Mouse (Mus musculus) lung, embryonic 14.5 days (tissue): ENCODE results near the gene Adamts9. TPM values are rescaled to one million over a fixed set of nuclear protein-coding genes. Genes with fewer than 3 reads are reported as not detected.
A peak's percentile ranks its signal among the peaks of the same experiment; 100 is the strongest.

Experiments used
- ATAC-seq: fragments of 200-750 bp; cut with Nextera tagmentation; 2 replicates; pipeline ENCODE4 v1.8.0; 2017; ENCODE audit warnings: mild to moderate bottlenecking, moderate TSS enrichment, moderate library complexity; ENCODE audit not compliant: insufficient read depth
- DNase-seq: peaks from one replicate; pipeline ENCODE4 v3.0.0-alpha.2; 2015
- H3K27ac ChIP-seq: fragments of 300-500 bp; sonication (generic); 2 replicates; pipeline ENCODE4 v1.5.1; 2014; ENCODE audit warnings: low read depth, mild to moderate bottlenecking, moderate library complexity
- H3K27me3 ChIP-seq: fragments of 300-500 bp; sonication (generic); 2 replicates; pipeline ENCODE4 v1.6.1; 2014; ENCODE audit warnings: low read length, control low read depth; ENCODE audit not compliant: insufficient read depth
- H3K36me3 ChIP-seq: fragments of 300-500 bp; sonication (generic); 2 replicates; pipeline ENCODE4 v1.6.1; 2014; ENCODE audit warnings: control low read depth; ENCODE audit not compliant: insufficient read depth
- H3K4me1 ChIP-seq: fragments of 300-500 bp; sonication (generic); 2 replicates; pipeline ENCODE4 v1.6.1; 2014; ENCODE audit warnings: antibody characterized with exemption, control low read depth; ENCODE audit not compliant: insufficient read depth
- H3K4me2 ChIP-seq: fragments of 300-500 bp; sonication (generic); 2 replicates; pipeline ENCODE4 v1.6.1; 2014; ENCODE audit warnings: mild to moderate bottlenecking
- H3K4me3 ChIP-seq: fragments of 300-500 bp; sonication (generic); 2 replicates; pipeline ENCODE4 v1.5.1; 2014; ENCODE audit warnings: low read depth, low read length
- H3K9ac ChIP-seq: fragments of 300-500 bp; sonication (generic); 2 replicates; pipeline ENCODE4 v1.6.1; 2014
- H3K9me3 ChIP-seq: fragments of 300-500 bp; sonication (generic); 2 replicates; pipeline ENCODE4 v1.6.1; 2016; ENCODE audit warnings: low read depth, low read length, control low read depth
- CTCF ChIP-seq: IDR thresholded peaks from 2 replicates; pipeline ENCODE4 v1.5.1; 2016; ENCODE audit warnings: antibody characterized with exemption, low read depth
- WGBS: fragments of 180-500 bp; shearing (Covaris S2); extraction: QIAGEN DNeasy Blood & Tissue Kit; methylation state at CpG from one replicate; pipeline ENCODE4 v1.1.7; 2014; 5-methylcytosine and 5-hydroxymethylcytosine counted together
- polyA plus RNA-seq: library from polyadenylated mRNA; unstranded; fragments of >200 nt; fragmentation: Nextera tagmentation; extraction: Ambion mirVana; gene quantifications from 2 replicates; pipeline ENCODE4 v1.2.1, GENCODE M21; 2014

The Adamts9 gene
- polyA plus RNA-seq, 1 experiment from 2014 or later, result 12.1 TPM

GRCm38 (mm10) chr6:92811566-92811965, 131.7 kb downstream of the Adamts9 start:
- no peaks in the 10 kb centered on the region; the same call in 1 of the 2 replicates for H3K4me1 ChIP-seq
- peaks cover 47% of the 10 kb centered on the region; the same call in 1 of the 2 replicates for H3K36me3 ChIP-seq
- H3K4me2 ChIP-seq, result no peak overlapping the region
- DNase-seq (no peak), ATAC-seq (no peak)
- no peak for TF ChIP-seq CTCF
- no peak overlapping the region for H3K9ac ChIP-seq
- H3K4me3 ChIP-seq, result no peak overlapping the region
- no peak overlapping the region for H3K27ac ChIP-seq
- no peaks in the 10 kb centered on the region for H3K9me3 ChIP-seq
- no peaks in the 10 kb centered on the region for H3K27me3 ChIP-seq

- no peak overlapping the region for H3K9ac ChIP-seq
- no peaks in the 10 kb centered on the region for H3K27me3 ChIP-seq
- 89% methylated on average over 2 of the region's 2 CpGs for WGBS
- DNase-seq (no peak), ATAC-seq (no peak)
- TF ChIP-seq CTCF, result no peak
- no peaks in the 10 kb centered on the region for H3K9me3 ChIP-seq
- peaks cover 48% of the 10 kb centered on the region; the same call in 1 of the 2 replicates for H3K36me3 ChIP-seq
- no peak overlapping the region for H3K27ac ChIP-seq
- H3K4me3 ChIP-seq, result no peak overlapping the region
- no peak overlapping the region for H3K4me2 ChIP-seq
- H3K4me1 ChIP-seq, result no peaks in the 10 kb centered on the region
These were observed 132.7 kb downstream of the Adamts9 start for GRCm38 (mm10) chr6:92810628-92811027.

- Histone ChIP-seq H3K36me3 (peaks cover 49% of the 10 kb centered on the region), H3K9me3 (no peaks in the 10 kb centered on the region), H3K27ac (no peak overlapping the region), H3K4me3 (no peak overlapping the region), H3K4me1 (no peaks in the 10 kb centered on the region), H3K4me2 (no peak overlapping the region), H3K27me3 (no peaks in the 10 kb centered on the region), H3K9ac (no peak overlapping the region)
- TF ChIP-seq CTCF, result no peak
- ATAC-seq (no peak), DNase-seq (no peak)
- 88% methylated on average over 3 of the region's 3 CpGs for WGBS
These were observed 133.5 kb downstream of the Adamts9 start for GRCm38 (mm10) chr6:92809818-92810217.

GRCm38 (mm10) chr6:92804254-92804971, 138.9 kb downstream of the Adamts9 start:
- no peak overlapping the region for H3K4me2 ChIP-seq
- ATAC-seq (no peak), DNase-seq (no peak)
- WGBS, result 81% methylated on average over 3 of the region's 3 CpGs
- no peaks in the 10 kb centered on the region for H3K9me3 ChIP-seq
- no peaks in the 10 kb centered on the region for H3K4me1 ChIP-seq
- no peak for TF ChIP-seq CTCF
- H3K27ac ChIP-seq, result no peak overlapping the region
- no peak overlapping the region for H3K9ac ChIP-seq
- no peaks in the 10 kb centered on the region for H3K27me3 ChIP-seq
- no peak overlapping the region for H3K4me3 ChIP-seq
- H3K36me3 ChIP-seq, result peaks cover 46% of the 10 kb centered on the region

- Histone ChIP-seq H3K27me3 (no peaks in the 10 kb centered on the region), H3K36me3 (peaks cover 45% of the 10 kb centered on the region), H3K9me3 (no peaks in the 10 kb centered on the region), H3K9ac (no peak overlapping the region), H3K4me3 (no peak overlapping the region), H3K27ac (peak overlapping the region; percentile 6; the same call in 1 of the 2 replicates), H3K4me1 (no peaks in the 10 kb centered on the region), H3K4me2 (no peak overlapping the region)
- DNase-seq (peak; percentile 71), ATAC-seq (peak; percentile 83)
- WGBS, result 53% methylated on average over 6 of the region's 6 CpGs
- TF ChIP-seq CTCF, result no peak
These were observed 140.1 kb downstream of the Adamts9 start for GRCm38 (mm10) chr6:92803213-92803612.

- no peak overlapping the region for H3K4me3 ChIP-seq
- ATAC-seq, result peak; percentile 11; the same call in 1 of the 2 replicates
- no peak for DNase-seq
- TF ChIP-seq CTCF, result no peak
- no peak overlapping the region for H3K9ac ChIP-seq
- no peak overlapping the region for H3K4me2 ChIP-seq
- no peak overlapping the region for H3K27ac ChIP-seq
- no peaks in the 10 kb centered on the region for H3K4me1 ChIP-seq
- no peaks in the 10 kb centered on the region for H3K27me3 ChIP-seq
- H3K9me3 ChIP-seq, result no peaks in the 10 kb centered on the region
- peaks cover 51% of the 10 kb centered on the region for H3K36me3 ChIP-seq
- WGBS, result 90% methylated on average over 11 of the region's 11 CpGs
These were observed 140.9 kb downstream of the Adamts9 start for GRCm38 (mm10) chr6:92802421-92802820.

- no peak for DNase-seq
- no peak for TF ChIP-seq CTCF
- peaks cover 50% of the 10 kb centered on the region for H3K36me3 ChIP-seq
- no peak for ATAC-seq
- no peak overlapping the region for H3K27ac ChIP-seq
- H3K9me3 ChIP-seq, result no peaks in the 10 kb centered on the region
- no peaks in the 10 kb centered on the region for H3K4me1 ChIP-seq
- no peak overlapping the region for H3K9ac ChIP-seq
- H3K4me3 ChIP-seq, result no peak overlapping the region
- no peak overlapping the region for H3K4me2 ChIP-seq
- no peaks in the 10 kb centered on the region for H3K27me3 ChIP-seq
- WGBS, result 71% methylated on average over 2 of the region's 2 CpGs
These were observed 141.8 kb downstream of the Adamts9 start for GRCm38 (mm10) chr6:92801462-92801861.
